Mouse (Mus musculus) G1E (cell line): Measurements from ENCODE around the gene Ap3m1. TPM values are rescaled to one million over a fixed set of nuclear protein-coding genes. Genes with fewer than 3 reads are reported as not detected.
"Not testable (repeated sequence)": the region's sequence is repeated elsewhere in the genome, so short reads cannot be mapped to it uniquely, and the experiment has no call there.

Experiments
- ATAC-seq: 2 replicates; pipeline ENCODE4 v1.8.0; 2016; ENCODE audit warnings: mild to moderate bottlenecking; ENCODE audit not compliant: insufficient number of reproducible peaks, poor library complexity, low FRiP score, severe bottlenecking; ENCODE audit errors: extremely low read depth
- DNase-seq: peaks from one replicate; pipeline ENCODE4 v3.0.0; 2012; ENCODE audit warnings: low spot score
- H3K27me3 ChIP-seq: 2 replicates; pipeline ENCODE4 v1.6.1; 2012; ENCODE audit warnings: mild to moderate bottlenecking, low read length, inconsistent platforms; ENCODE audit not compliant: insufficient read depth
- H3K36me3 ChIP-seq: replicated peaks from 2 replicates; pipeline ENCODE3; 2012; ENCODE audit warnings: mild to moderate bottlenecking, inconsistent platforms
- H3K4me1 ChIP-seq: 2 replicates; pipeline ENCODE4 v1.6.1; 2012; ENCODE audit warnings: low read depth, low read length, inconsistent platforms, mixed read lengths; ENCODE audit not compliant: insufficient read depth
- H3K4me3 ChIP-seq: 2 replicates; pipeline ENCODE4 v1.5.1; 2012; ENCODE audit warnings: low read depth, mild to moderate bottlenecking, inconsistent platforms, low read length, moderate library complexity, mixed read lengths
- H3K9me3 ChIP-seq: replicated peaks from 2 replicates; pipeline ENCODE4 v1.6.1; 2012; ENCODE audit warnings: inconsistent platforms
- CTCF ChIP-seq: IDR thresholded peaks from 2 replicates; pipeline ENCODE4 v1.5.1; 2012; ENCODE audit warnings: low read depth, low read length, inconsistent platforms, mixed read lengths
- GATA1 ChIP-seq: IDR thresholded peaks from 2 replicates; pipeline ENCODE4 v1.6.1; 2012; ENCODE audit warnings: borderline replicate concordance, low read length, inconsistent platforms, mixed read lengths
- GATA2 ChIP-seq: IDR thresholded peaks from 2 replicates; pipeline ENCODE4 v1.6.1; 2012; ENCODE audit warnings: low read depth, low read length, inconsistent platforms, borderline replicate concordance
- POLR2AphosphoS5 ChIP-seq: IDR thresholded peaks from 2 replicates; pipeline ENCODE4 v1.6.1; 2012; ENCODE audit warnings: low read depth, low read length, inconsistent platforms; ENCODE audit not compliant: insufficient replicate concordance
- TAL1 ChIP-seq: conservative IDR thresholded peaks from 2 replicates; pipeline ENCODE4 v1.6.1; 2012; ENCODE audit warnings: low read depth, low read length, inconsistent platforms, mixed read lengths
- polyA plus RNA-seq: library from polyadenylated mRNA; stranded (reverse); fragments of >175 nt; gene quantifications from 2 replicates; pipeline ENCODE4 v1.2.3, GENCODE M21; 2012
- total RNA-seq, 2 experiments: library from RNA; stranded (forward) in 1 of 2; stranded (reverse) in 1 of 2; fragments of 200-1000 nt in 1 of 2; fragments of >200 nt in 1 of 2; fragmentation: Nextera tagmentation in 1 of 2; gene quantifications; 2 replicates each; pipeline ENCODE4 v1.2.3; 2014 to 2017

Gene Ap3m1
- 117 and 148 TPM in 2 replicates for total RNA-seq (2014; fragmentation: Nextera tagmentation)
- total RNA-seq (2017): 98.7 and 114 TPM in 2 replicates
- 6.8 and 8.2 TPM in 2 replicates for polyA plus RNA-seq

DNA sequence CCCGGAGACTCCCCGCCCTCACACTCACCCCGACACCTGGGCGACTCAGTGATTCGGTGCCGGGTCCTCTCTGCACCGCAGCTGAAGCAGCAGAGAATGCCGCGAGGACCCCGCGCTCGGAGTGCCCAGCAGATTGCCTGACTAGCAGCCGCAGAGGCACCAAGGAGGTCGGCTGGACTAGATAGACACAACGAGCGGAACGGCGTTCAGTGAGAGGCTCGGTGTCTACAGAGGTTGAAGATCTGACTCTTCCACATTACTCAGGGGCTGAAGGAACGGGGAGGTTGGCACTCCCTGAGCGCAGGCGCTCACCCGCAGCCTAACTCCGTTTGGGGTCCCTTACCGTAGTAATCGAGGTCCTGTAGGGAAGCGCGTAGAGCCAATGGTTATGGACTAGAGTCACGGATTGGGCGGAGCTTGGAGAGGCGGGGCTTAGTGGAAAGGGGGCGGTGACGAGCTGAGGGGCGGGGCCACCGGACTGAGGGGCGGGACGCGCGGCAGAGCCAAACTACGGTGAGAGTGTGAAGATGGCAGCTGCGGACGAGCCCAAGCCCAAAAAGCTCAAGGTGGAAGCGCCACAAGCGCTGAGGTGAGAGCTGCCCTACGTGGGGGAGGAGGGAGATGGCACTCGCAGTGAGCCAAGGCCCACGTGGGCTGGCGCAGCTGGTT, at the start of gene Ap3m1, which contains the start of gene Adk:
Gene Ap3m1 (minus strand): TSS at position 397 of the 669 bp plus-strand sequence.
Gene Adk (plus strand): TSS at position 463 of the 669 bp plus-strand sequence.
- peak; percentile 96 for ATAC-seq
- Histone ChIP-seq H3K9me3 (peaks cover 2% of the 10 kb centered on the region; the same call in 1 of the 2 replicates), H3K4me3 (peak within 1 kb of the TSS; percentile 100), H3K4me1 (peaks cover 37% of the 10 kb centered on the region), H3K36me3 (peaks cover 38% of the 10 kb centered on the region), H3K27me3 (no peaks in the 10 kb centered on the region)
- DNase-seq: peak; percentile 87
- no peak for TF ChIP-seq TAL1
- no peak for TF ChIP-seq CTCF
- no peak for TF ChIP-seq GATA1
- no peak for TF ChIP-seq GATA2
- TF ChIP-seq POLR2AphosphoS5: peak; percentile 25; the same call in 1 of the 2 replicates

- TF ChIP-seq POLR2AphosphoS5 (no peak), CTCF (no peak), GATA1 (no peak), GATA2 (no peak), TAL1 (no peak)
- H3K9me3 ChIP-seq: no peaks in the 10 kb centered on the region
- H3K36me3 ChIP-seq: peaks cover 71% of the 10 kb centered on the region
- no peak; the same call in none of the 2 replicates for ATAC-seq
- DNase-seq: no peak
- H3K4me1 ChIP-seq: peaks cover 42% of the 10 kb centered on the region
- no peak overlapping the region for H3K4me3 ChIP-seq
- no peaks in the 10 kb centered on the region for H3K27me3 ChIP-seq
These were observed 49.3 kb upstream of the Ap3m1 start for GRCm38 (mm10) chr14:21101562-21101961.

DNA sequence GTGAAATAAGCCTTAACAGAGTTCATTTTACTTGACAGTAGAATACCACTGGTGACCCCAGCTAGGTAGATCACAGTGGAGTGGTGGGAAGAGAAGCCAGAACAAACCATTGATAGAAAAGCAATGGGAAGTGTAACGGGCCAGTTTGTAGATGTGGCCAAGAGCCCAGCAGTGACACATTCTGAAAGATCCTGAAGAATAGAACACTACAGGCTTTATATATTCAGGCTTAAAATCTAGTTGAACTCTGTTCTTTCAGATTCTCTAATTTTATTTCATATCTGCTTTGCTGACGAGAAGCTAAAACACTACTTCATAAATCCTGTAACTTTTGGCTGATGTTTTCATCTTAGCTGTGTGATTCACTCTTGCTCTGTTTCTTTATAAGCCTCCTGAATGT, 48.6 kb upstream of the Ap3m1 start:
- ATAC-seq (no peak), DNase-seq (no peak)
- Histone ChIP-seq H3K36me3 (peaks cover 70% of the 10 kb centered on the region), H3K27me3 (no peaks in the 10 kb centered on the region), H3K4me3 (no peak overlapping the region), H3K9me3 (no peaks in the 10 kb centered on the region), H3K4me1 (peaks cover 40% of the 10 kb centered on the region)
- no peak for TF ChIP-seq TAL1
- no peak for TF ChIP-seq GATA1
- TF ChIP-seq CTCF: no peak
- no peak for TF ChIP-seq GATA2
- no peak for TF ChIP-seq POLR2AphosphoS5

DNA sequence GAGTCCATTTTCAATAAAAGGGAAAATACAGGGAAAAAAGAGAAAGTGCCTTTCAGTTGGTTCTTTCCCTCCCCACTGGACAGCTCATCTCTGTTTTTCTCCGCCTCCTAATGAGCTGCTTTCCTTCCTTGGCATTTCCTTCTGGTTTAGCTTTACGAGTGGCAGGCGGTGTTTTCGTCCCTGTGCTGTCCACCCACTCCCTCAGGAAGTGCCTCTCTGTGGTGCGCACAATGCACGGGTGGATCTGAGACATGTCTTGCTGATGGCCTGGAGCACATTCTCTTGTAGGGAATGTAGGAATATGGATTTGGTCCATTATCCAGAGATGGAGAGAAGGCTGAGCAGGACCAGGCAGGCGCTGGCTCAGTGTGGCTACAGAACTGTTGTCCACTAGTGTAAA, 47.1 kb upstream of the Ap3m1 start:
- ATAC-seq: no peak
- Histone ChIP-seq H3K27me3 (no peaks in the 10 kb centered on the region), H3K9me3 (no peaks in the 10 kb centered on the region), H3K36me3 (peaks cover 75% of the 10 kb centered on the region), H3K4me3 (no peak overlapping the region), H3K4me1 (peaks cover 43% of the 10 kb centered on the region)
- no peak for TF ChIP-seq GATA1
- no peak for TF ChIP-seq GATA2
- TF ChIP-seq TAL1: no peak
- no peak for TF ChIP-seq POLR2AphosphoS5
- TF ChIP-seq CTCF: no peak
- no peak for DNase-seq

DNA sequence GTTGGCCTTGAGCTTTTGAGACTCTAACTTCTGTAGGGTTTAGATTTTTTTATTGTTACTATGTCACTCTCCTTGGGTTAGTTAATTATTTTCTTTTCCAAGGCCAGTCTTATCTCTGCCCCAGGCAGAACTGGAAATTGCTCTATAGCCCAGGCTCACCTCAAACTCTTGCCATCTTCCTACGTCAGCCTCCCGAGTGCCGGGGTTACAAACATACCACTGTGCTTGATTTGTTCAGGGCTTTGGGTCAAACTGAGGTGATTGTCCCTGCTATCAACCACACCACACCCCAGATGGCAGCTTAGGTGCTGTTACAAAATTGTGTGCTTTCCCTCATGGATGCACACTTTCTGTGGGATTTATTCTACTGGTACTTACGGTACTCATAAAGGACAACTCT, 44.4 kb upstream of the Ap3m1 start:
- ATAC-seq (no peak), DNase-seq (no peak)
- H3K9me3 ChIP-seq: no peaks in the 10 kb centered on the region
- TF ChIP-seq GATA1: no peak
- TF ChIP-seq TAL1: no peak
- no peak for TF ChIP-seq POLR2AphosphoS5
- H3K27me3 ChIP-seq: no peaks in the 10 kb centered on the region
- no peak overlapping the region for H3K4me3 ChIP-seq
- peaks cover 78% of the 10 kb centered on the region for H3K36me3 ChIP-seq
- peaks cover 38% of the 10 kb centered on the region for H3K4me1 ChIP-seq

DNA sequence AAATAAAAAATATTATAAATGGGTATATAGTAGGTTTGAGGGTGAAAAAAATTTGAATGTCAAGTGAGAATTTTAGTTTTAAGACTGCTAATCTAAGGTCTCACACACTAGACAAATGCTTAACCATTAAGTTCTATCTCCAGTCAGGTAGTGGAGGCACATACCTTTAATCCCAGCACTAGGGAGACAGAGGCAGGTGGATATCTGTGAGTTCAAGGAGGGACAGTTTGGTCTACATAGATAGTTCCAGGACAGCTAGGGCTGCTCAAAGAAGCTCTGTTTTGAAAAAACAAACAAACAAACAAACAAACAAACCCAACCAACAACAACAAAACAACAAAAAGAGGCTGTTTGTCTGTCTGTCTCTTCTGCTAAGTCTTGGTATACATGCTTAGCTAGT, 44.0 kb upstream of the Ap3m1 start:
- ATAC-seq: no peak
- H3K36me3 ChIP-seq: peaks cover 78% of the 10 kb centered on the region
- H3K27me3 ChIP-seq: no peaks in the 10 kb centered on the region
- H3K4me1 ChIP-seq: peaks cover 34% of the 10 kb centered on the region
- DNase-seq: no peak
- H3K9me3 ChIP-seq: no peaks in the 10 kb centered on the region
- no peak overlapping the region for H3K4me3 ChIP-seq
- TF ChIP-seq TAL1 (no peak), GATA2 (no peak), CTCF (no peak), GATA1 (no peak), POLR2AphosphoS5 (no peak)

- not testable (repeated sequence) for ATAC-seq
These were observed 41.9 kb upstream of the Ap3m1 start for GRCm38 (mm10) chr14:21094161-21094560.

More at GRCm38 (mm10) chr14:21094161-21094560, 41.9 kb upstream of the Ap3m1 start:
- Histone ChIP-seq H3K4me1 (peaks cover 28% of the 10 kb centered on the region), H3K36me3 (peaks cover 73% of the 10 kb centered on the region)
- not testable (repeated sequence) for DNase-seq, H3K27me3 ChIP-seq, H3K4me3 ChIP-seq, H3K9me3 ChIP-seq
